Mouse (Mus musculus): ENCODE data around the gene Dgki.

Gene Dgki

GRCm38 (mm10) chr6:36905965-36906364 lies 394.0 kb downstream of the Dgki start:
- no peak for DNase-seq (ENCODE audit: low read depth)

DNA sequence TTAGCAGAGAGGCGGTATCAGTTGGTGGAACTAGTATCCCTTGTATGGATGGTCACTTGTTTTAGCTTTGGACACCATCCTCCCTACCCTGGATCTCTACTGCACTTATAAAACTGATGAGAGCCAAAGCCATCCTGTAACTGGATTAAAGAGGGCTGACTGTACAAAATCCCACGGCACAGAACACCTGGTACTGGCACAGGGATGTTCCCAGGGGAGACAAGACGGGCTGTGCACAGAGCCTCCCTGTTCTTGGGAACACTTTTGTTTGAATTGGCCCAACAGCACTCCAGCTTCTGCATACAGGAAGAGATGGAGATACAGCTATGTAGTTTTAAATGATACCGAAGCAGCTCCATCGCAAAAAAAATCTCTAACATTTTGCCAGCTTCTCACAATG lies 395.1 kb downstream of the Dgki start:
- DNase-seq (ENCODE audit: low read depth), result no peak

DNA sequence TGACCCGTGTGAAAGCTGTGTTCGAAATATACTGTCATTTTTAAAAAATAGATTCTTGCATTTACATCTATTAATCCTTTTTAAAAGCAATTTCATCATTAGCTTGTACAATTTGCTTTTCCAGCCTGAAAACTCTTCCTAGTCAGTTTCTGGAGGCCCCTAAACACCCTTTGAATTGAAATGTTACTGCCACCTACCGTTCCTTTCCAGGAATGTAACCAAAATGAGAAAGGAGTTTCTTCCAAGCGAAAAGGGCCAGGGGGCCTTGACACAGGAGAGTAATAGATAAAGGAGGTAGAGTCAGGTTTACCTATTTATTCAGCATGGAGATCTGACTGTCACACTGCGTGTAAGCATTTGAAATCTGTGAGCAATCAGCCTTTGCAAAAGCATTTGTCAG lies 396.2 kb downstream of the Dgki start:
- DNase-seq (ENCODE audit: low read depth), result no peak

DNA sequence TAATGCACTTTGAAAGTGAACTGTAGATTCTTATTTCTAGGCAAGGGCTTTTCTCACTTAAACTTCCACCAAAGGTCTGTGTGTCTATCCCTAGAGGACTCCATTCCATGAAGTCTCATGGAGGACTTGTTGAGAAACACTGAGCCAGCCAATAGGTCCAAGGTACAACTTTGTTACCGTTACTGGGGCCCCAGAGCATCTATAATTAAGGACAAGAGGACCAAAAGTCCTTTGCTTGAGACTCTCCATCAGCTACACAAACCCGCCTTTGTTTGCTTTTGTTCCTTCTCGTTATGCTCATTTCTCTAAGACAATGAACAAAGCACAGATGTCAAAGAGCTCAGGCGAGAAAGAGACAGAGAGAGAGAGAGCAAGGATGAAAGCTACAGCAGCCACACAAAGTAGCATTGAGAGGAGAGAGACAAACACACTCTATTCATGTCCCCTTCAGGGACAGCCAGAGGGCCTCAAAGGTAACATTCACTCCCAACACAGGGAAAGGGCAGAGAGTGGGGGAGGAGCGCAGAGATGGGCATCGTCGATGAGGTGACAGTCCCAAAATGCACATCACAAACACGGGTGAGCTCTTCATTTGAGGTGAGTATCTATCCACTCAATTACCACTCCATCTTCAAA lies 396.7 kb downstream of the Dgki start:
- DNase-seq (ENCODE audit: low read depth), result no peak

- no peak for DNase-seq (ENCODE audit: low read depth)
Observed at GRCm38 (mm10) chr6:36899872-36900271, 400.1 kb downstream of the Dgki start.

- DNase-seq (ENCODE audit: low read depth), result no peak
Observed at GRCm38 (mm10) chr6:36898412-36898811, 401.6 kb downstream of the Dgki start.

GRCm38 (mm10) chr6:36897616-36898149 lies 402.3 kb downstream of the Dgki start:
- no peak for DNase-seq (ENCODE audit: low read depth)

DNA sequence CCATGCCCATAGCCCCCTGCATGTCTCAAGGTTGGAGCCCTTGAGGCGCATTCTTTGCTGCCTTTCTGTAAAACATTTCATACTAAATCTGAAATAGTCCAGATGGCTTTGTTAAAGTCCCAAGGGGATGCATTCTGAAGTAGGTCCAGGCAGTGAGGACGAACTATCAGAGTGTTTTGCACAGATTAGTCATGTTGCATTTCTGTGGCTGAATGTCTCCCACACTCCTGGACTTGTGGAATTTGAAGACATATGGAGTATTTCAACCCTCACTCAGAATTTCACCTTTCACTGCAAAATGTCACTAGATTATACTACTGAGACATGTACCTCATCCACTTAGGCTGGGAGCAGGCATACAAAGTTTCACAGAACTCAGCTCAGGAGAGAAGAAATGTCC lies 403.3 kb downstream of the Dgki start:
- DNase-seq (ENCODE audit: low read depth), result no peak

GRCm38 (mm10) chr6:36891820-36892219 lies 408.2 kb downstream of the Dgki start:
- no peak for DNase-seq (ENCODE audit: low read depth)

DNA sequence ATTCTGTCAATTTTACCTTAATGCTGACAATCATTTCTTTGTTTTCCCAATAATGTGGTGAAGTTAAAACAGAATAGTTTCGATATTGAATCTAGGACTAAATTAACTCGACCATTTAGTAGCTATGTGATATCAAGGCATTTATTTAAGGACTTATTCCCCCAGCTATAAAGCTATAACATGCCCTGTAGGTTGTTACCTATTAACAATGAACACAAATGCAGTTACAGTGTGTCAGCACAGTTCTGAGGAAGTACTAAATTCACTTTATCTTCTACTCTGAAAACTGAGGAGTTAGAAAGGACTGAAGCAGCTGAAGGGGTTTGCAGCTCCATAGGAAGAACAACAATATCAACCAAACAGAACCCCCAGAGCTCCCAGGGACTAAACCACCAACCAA lies 409.2 kb downstream of the Dgki start:
- no peak for DNase-seq (ENCODE audit: low read depth)

GRCm38 (mm10) chr6:36890296-36890695 lies 409.7 kb downstream of the Dgki start:
- no peak for DNase-seq (ENCODE audit: low read depth)

GRCm38 (mm10) chr6:36881309-36881708 lies 418.7 kb downstream of the Dgki start:
- no peak for DNase-seq (ENCODE audit: low read depth)

- no peak for DNase-seq (ENCODE audit: low read depth)
Observed at GRCm38 (mm10) chr6:36880643-36881263, 419.2 kb downstream of the Dgki start.

DNA sequence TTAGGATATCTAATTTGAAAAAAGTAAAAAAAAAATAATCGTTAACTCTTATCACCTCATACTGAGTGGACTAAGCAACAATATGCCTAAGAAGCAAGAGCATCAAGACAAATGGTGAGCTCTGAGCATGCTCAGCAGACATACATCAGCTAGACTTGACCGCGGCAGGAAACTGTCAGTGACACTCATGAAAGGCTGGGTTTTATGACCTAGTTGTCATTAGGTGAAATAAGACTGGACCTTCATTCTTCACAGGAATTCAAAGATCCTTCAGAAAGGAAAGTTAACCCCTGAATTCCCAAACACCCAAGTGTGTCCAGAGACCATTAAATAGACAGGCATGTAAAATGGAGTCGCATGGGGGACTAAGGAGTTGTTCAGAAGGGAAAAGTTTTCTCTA lies 422.6 kb downstream of the Dgki start:
- DNase-seq (ENCODE audit: low read depth), result no peak

DNA sequence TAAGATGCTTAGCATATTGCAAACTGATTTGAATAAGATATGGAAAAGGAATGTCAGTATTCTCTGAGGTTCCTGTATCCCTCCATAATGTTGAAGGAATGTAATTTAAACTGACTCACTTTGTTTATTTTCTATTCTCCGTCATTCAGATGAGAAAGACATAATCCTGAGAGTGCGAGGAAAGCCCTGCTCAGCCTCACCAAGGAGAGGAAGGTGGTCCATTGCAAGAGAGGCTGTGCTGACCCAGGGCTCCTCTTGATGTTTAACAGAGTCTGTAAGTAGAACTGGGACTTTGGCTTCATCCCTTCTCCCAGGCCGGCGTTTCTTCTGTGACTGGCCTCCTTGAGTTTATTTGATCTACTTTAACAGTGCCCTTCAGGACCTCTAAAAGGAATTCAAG lies 423.6 kb downstream of the Dgki start:
- no peak for DNase-seq (ENCODE audit: low read depth)

DNA sequence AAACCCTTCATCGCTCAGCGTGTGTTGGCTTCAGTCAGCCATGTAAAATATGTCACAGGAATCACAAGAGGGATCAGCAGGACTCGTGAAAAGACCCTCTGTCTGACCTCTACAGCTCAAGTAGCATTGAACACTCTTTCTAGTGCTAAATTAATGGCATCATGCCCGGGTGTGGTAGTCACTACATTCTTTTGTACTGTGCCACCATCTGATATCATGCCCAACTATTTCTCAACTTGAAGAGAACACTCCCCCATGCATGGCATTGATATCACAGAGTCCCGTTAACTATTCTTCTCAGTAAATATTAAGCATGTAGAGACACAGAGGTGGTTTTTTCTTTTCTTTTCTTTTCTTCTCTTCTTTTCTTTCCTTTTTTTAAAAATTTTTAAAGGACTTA lies 424.1 kb downstream of the Dgki start:
- no peak for DNase-seq (ENCODE audit: low read depth)

DNA sequence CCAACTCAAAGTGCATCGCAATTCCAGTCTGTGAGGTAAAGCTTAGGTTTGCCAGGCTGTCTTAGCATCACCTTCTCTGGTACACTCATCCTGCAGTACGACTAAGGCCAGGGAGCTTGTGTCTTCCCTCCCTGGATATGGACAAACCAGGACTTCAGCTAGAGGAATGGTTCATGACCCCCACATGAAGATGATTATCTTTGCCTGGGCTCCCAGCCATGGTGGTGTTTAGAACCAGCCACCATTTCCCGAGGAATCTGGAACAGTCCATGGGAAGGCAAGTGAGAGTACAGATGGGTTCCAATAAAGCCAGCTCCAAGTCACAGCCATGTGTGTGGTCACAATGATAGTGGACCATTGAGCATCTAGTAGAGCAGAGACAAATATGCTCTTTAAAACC lies 427.1 kb downstream of the Dgki start:
- DNase-seq (ENCODE audit: low read depth), result no peak

DNA sequence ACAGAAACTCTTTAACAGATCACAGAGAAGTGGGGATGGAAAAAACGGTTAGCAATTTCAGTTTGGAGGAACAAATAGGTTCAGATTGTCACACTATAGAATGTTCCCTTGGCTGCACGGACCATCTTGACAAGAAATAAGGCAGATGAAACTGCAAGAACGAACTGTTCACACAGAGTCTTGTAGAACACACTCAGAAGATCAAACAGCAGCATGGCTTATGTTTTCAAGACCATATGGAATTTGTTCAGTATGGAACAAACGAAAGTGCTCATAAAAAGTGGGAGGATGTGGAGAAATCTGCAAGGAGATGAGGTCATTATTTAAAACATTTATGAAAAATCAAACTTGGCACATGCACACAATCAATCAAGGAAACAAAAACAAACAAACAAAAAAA lies 431.8 kb downstream of the Dgki start:
- DNase-seq (ENCODE audit: low read depth), result no peak

- DNase-seq (ENCODE audit: low read depth), result no peak
Observed at GRCm38 (mm10) chr6:36858258-36859041, 441.5 kb downstream of the Dgki start.

- no peak for DNase-seq (ENCODE audit: low read depth)
Observed at GRCm38 (mm10) chr6:36857627-36858257, 442.2 kb downstream of the Dgki start.

DNA sequence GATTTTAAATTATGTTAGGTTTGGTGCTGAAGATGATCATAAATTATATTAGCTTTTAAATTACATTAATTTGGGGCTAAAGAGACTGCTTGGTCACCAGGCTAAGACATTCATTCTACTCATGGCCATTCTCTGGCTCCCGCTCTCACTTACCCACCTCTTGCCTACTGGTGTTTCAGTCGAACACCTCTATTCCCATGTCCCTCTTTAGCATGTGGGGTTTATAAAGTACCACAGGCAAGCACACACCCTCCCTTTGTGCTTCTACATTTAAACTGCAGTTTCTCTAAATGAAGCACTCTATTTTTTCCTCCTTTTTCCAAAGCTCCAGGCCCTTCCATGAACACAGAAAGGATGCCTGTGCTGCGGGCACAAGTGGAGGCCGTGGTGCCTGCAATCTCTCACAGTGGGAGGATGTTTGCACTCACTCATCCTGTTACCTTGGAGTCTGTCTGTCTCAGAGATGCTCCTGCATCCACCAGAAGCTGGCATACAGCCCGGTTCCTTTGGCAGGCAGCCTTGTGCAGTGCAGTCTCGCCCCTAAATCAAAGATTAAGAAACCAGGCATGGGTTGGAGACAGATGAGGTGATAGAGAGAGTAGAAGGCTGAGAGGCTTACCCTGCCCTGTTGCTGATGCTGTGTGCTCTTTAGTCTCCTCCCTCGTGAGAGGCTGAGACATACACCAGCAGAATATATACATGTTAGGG lies 449.4 kb downstream of the Dgki start:
- DNase-seq (ENCODE audit: low read depth), result no peak

GRCm38 (mm10) chr6:36845288-36845687 lies 454.7 kb downstream of the Dgki start:
- no peak for DNase-seq (ENCODE audit: low read depth)

Data from 416B (cell line).